Mouse (Mus musculus) midbrain, embryonic 12.5 days (tissue): Measurements from ENCODE around the gene Ctsll3. TPM values are rescaled to one million over a fixed set of nuclear protein-coding genes. Genes with fewer than 3 reads are reported as not detected.

Source experiments
- ATAC-seq: fragments of 200-750 bp; cut with Nextera tagmentation; 2 replicates; pipeline ENCODE4 v1.8.0; 2017; ENCODE audit warnings: low read depth, moderate TSS enrichment, moderate library complexity; ENCODE audit not compliant: low FRiP score
- H3K27ac ChIP-seq: fragments of 300-500 bp; sonication (generic); replicated peaks from 2 replicates; pipeline ENCODE4 v1.5.1; 2016; ENCODE audit warnings: mild to moderate bottlenecking
- H3K27me3 ChIP-seq: fragments of 300-500 bp; sonication (generic); 2 replicates; pipeline ENCODE4 v1.6.1; 2016; ENCODE audit warnings: mild to moderate bottlenecking
- H3K36me3 ChIP-seq: fragments of 300-500 bp; sonication (generic); 2 replicates; pipeline ENCODE4 v1.6.1; 2016
- H3K4me1 ChIP-seq: fragments of 300-500 bp; sonication (generic); 2 replicates; pipeline ENCODE4 v1.6.1; 2016
- H3K4me2 ChIP-seq: fragments of 300-500 bp; sonication (generic); replicated peaks from 2 replicates; pipeline ENCODE4 v1.6.1; 2016; ENCODE audit warnings: mild to moderate bottlenecking, moderate library complexity
- H3K4me3 ChIP-seq: fragments of 300-500 bp; sonication (generic); 2 replicates; pipeline ENCODE4 v1.5.1; 2016; ENCODE audit warnings: mild to moderate bottlenecking
- H3K9ac ChIP-seq: fragments of 300-500 bp; sonication (generic); replicated peaks from 2 replicates; pipeline ENCODE4 v1.6.1; 2016; ENCODE audit warnings: mild to moderate bottlenecking, moderate library complexity
- H3K9me3 ChIP-seq: fragments of 300-500 bp; sonication (generic); 2 replicates; pipeline ENCODE4 v1.6.1; 2016; ENCODE audit warnings: mild to moderate bottlenecking
- WGBS: fragments of 180-500 bp; shearing (Covaris S2); methylation state at CpG from one replicate; pipeline ENCODE4 v1.1.7; 2016; 5-methylcytosine and 5-hydroxymethylcytosine counted together
- polyA plus RNA-seq: library from polyadenylated mRNA; unstranded; fragments of >200 nt; fragmentation: Nextera tagmentation; extraction: Ambion mirVana; gene quantifications from 2 replicates; pipeline ENCODE4 v1.2.1, GENCODE M21; 2016

Ctsll3 gene
- polyA plus RNA-seq, 1 experiment from 2014 or later, result not detected

DNA sequence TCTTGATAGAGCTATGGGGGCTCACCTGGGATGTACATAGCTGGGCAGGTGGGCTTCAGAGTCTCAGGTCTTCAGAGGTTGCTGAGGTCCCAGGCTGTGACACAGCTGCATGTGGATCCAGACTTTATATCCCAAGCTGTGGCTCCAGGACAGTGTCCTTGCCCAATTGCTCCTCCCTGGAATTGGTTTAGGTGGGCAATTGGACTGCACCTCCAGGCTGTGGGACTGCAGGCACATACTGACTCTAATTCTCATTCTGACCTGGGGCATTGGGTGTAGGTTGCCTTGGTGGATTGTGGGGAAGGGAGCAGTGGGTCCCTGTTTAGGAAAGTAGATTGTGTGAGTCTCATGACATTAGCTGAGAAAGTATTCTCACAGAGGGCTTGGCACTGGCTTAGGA is 16.4 kb downstream of the Ctsll3 start, which contains the start of gene BC051665:
TSS of gene BC051665 (minus strand) at position 101 of the 400 bp plus-strand sequence.
- no peaks in the 10 kb centered on the region for H3K4me1 ChIP-seq
- H3K27me3 ChIP-seq, result no peaks in the 10 kb centered on the region
- H3K9ac ChIP-seq, result no peak within 1 kb of the TSS
- no peak within 1 kb of the TSS for H3K4me3 ChIP-seq
- H3K9me3 ChIP-seq, result no peaks in the 10 kb centered on the region
- H3K4me2 ChIP-seq, result no peak within 1 kb of the TSS
- no peaks in the 10 kb centered on the region for H3K36me3 ChIP-seq
- no peak within 1 kb of the TSS for H3K27ac ChIP-seq
- ATAC-seq, result no peak

DNA sequence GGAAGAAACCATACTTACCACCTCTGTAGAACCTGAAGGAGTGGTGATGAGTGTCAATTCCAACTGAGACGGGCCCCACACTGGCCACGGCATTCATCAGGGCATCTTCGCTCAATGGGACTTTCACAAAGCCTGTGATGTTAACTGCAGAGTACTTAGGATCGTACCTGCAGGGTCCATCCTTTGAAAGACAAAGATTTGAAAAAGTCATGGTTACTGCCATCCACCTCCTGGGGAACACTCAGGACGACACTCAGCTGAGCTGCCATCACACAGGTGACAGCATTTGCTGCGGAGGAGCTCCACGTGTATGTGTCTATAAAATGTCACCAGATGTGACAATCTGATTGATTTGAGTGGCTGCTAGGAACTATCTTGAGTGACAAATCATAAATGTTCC is 19.3 kb downstream of the Ctsll3 start:
- Histone ChIP-seq H3K4me1 (no peaks in the 10 kb centered on the region), H3K9me3 (no peaks in the 10 kb centered on the region), H3K27ac (no peak overlapping the region), H3K36me3 (no peaks in the 10 kb centered on the region), H3K9ac (no peak overlapping the region), H3K4me2 (no peak overlapping the region), H3K27me3 (no peaks in the 10 kb centered on the region), H3K4me3 (no peak overlapping the region)
- WGBS, result 88% methylated on average over 7 of the region's 7 CpGs
- no peak for ATAC-seq

DNA sequence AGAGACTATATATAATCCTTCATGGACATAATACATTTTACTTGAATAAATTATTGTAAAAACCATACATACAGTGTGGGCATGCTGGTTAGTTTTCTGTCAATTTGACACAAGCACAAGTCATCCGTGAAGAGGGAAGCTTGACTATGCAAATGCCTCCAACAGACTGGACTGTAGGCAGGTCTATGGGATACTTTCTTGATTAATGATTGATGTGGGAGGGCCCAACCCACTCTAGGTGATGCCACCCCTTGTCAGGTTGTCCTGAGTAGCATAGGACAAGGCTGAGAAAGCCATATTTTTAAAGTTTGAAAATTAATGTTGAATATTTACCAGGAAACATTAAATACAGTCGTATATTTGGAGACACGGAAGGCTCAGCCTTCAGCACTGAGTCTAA is 22.1 kb downstream of the Ctsll3 start:
- WGBS, result 93% methylated on average over 3 of the region's 3 CpGs
- Histone ChIP-seq H3K27ac (no peak overlapping the region), H3K36me3 (no peaks in the 10 kb centered on the region), H3K4me2 (no peak overlapping the region), H3K9ac (no peak overlapping the region), H3K4me1 (no peaks in the 10 kb centered on the region), H3K4me3 (no peak overlapping the region), H3K27me3 (no peaks in the 10 kb centered on the region), H3K9me3 (no peaks in the 10 kb centered on the region)
- ATAC-seq, result no peak

DNA sequence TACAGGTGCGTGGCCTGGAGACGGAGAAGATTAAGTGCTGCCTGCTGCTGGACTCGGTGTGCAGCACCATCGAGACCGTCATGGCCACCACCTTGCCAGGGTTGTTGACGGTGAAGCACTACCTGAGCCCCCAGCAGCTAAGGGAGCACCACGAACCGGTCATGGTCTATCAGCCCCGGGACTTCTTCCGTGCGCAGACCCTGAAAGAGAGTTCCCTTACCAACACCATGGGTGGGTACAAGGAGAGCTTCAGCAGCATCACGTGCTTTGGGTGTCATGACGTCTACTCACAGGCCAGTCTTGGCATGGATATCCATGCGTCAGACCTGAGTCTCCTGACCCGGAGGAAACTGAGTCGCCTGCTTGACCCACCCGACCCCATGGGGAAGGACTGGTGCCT is 41.5 kb downstream of the Ctsll3 start:
- Histone ChIP-seq H3K36me3 (peaks cover 37% of the 10 kb centered on the region), H3K27me3 (no peaks in the 10 kb centered on the region)

DNA sequence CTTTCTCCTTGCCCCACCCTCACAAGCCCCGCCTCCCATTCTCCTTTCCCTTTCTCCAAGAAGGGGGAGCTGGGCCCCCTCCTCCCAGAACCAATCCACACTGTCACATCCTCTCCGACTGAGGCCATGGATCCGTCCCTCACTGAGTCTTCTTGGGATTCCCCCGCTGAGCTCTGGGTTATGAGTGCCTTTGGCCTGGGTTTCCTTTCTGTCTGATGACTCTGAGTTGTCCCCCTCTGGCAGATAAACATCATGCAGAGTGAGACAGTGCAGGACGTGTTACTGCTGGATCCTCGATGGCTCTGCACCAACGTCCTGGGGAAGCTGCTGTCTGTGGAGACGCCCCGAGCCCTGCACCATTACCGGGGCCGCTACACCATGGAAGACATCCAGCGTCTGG is 42.3 kb downstream of the Ctsll3 start:
- WGBS, result 95% methylated on average over 12 of the region's 12 CpGs
- Histone ChIP-seq H3K4me1 (no peaks in the 10 kb centered on the region), H3K27me3 (no peaks in the 10 kb centered on the region), H3K27ac (no peak overlapping the region), H3K9me3 (no peaks in the 10 kb centered on the region), H3K36me3 (peaks cover 37% of the 10 kb centered on the region), H3K4me2 (no peak overlapping the region), H3K4me3 (no peak overlapping the region), H3K9ac (no peak overlapping the region)
- ATAC-seq, result 0 out of 2 replicates have a peak, but pooled peaks have one; percentile 19

More for the DNA sequence above, 41.5 kb downstream of the Ctsll3 start:
- WGBS, result 95% methylated on average over 17 of the region's 17 CpGs
- Histone ChIP-seq H3K4me3 (no peak overlapping the region), H3K4me1 (no peaks in the 10 kb centered on the region), H3K4me2 (no peak overlapping the region), H3K27ac (no peak overlapping the region), H3K9ac (no peak overlapping the region), H3K9me3 (no peaks in the 10 kb centered on the region)
- ATAC-seq, result no peak

DNA sequence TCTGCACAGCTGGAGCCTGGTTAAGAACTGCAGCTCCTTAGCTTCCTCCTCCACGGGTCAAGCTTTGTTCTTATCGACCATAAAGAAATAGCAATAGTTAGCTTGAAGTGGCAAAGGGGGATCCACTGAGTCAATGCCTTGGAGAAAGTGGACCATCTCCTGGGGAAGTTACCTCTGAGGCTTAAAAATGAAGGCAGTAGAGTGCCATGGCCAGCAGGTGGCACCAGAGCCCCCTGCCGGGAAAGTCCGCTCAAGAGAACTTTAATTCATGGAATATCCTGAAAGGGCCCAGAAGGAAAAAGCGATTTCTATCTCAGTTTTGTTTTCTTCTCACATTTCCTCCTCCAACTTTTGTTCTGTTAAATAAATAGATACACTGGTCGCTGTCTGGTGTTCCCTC is 43.5 kb downstream of the Ctsll3 start:
- H3K27ac ChIP-seq, result no peak overlapping the region
- WGBS, result 43% methylated on average over 6 of the region's 6 CpGs
- H3K4me2 ChIP-seq, result no peak overlapping the region
- H3K4me3 ChIP-seq, result no peak overlapping the region
- no peaks in the 10 kb centered on the region for H3K27me3 ChIP-seq
- no peak for ATAC-seq
- no peaks in the 10 kb centered on the region for H3K9me3 ChIP-seq
- no peaks in the 10 kb centered on the region for H3K4me1 ChIP-seq
- no peak overlapping the region for H3K9ac ChIP-seq
- peaks cover 43% of the 10 kb centered on the region for H3K36me3 ChIP-seq

DNA sequence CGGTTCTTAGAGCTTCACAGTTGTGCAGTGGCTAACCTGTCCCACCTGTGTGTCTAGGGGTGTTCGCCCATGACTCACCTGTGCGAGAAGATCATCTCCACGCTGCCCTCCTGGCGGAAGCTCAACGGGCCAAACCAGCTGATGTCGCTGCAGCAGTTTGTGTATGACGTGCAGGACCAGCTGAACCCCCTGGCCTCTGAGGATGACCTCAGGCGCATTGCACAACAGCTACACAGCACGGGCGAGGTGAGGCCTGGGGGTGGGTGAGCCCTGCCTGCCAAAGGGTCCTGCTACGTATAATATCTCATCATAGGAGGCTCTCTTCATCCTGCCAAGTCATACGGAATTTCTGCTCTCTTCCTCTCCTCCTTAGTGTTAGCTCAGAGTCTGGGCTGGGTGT is 45.4 kb downstream of the Ctsll3 start:
- Histone ChIP-seq H3K9ac (no peak overlapping the region), H3K27ac (no peak overlapping the region)
- WGBS, result 91% methylated on average over 13 of the region's 13 CpGs

DNA sequence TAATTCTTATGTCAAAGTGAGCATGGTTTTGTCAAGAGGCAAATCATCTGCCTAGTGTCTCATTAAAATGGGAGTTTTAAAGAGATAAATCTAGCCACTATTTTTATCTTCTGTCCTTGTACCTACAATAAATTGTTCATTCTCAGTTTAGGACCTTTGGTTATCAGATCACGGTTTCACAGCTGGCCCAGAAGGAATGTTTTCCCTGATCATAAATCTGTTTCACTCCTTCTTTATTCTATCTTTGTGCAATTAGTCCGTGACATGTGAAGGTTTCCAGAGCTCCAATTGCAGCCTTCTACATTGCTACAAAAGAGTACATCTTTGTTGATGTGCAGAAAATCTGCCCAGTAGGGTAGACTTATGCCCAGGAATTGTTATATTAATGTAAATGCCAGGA is 47.4 kb downstream of the Ctsll3 start:
- Histone ChIP-seq H3K27me3 (no peaks in the 10 kb centered on the region), H3K4me3 (no peak overlapping the region), H3K4me2 (no peak overlapping the region), H3K36me3 (peaks cover 52% of the 10 kb centered on the region), H3K4me1 (no peaks in the 10 kb centered on the region), H3K9ac (no peak overlapping the region), H3K27ac (no peak overlapping the region), H3K9me3 (no peaks in the 10 kb centered on the region)
- ATAC-seq, result no peak
- 89% methylated on average over 2 of the region's 2 CpGs for WGBS

More for the DNA sequence above, 45.4 kb downstream of the Ctsll3 start:
- Histone ChIP-seq H3K9me3 (no peaks in the 10 kb centered on the region), H3K4me2 (no peak overlapping the region), H3K27me3 (no peaks in the 10 kb centered on the region), H3K36me3 (peaks cover 49% of the 10 kb centered on the region), H3K4me1 (no peaks in the 10 kb centered on the region), H3K4me3 (no peak overlapping the region)
- ATAC-seq, result no peak

DNA sequence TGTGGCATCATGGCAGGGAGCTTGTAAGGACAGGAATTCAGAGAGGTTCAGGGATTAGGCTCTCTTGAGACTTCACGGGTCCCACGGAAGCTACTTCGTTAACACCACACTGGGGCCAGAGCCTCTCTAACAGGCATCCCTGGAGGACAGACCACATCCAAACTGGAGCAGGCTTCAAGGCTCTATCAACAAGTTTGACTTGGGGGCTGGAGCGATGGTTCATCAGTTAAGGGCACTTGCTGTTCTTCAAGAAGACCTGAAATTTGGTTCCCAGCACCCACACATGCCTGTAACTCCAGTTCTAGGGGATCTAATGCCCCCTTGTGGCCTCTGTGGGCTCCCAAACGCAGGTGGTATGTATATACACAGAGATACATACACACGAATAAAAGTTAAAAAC is 49.4 kb downstream of the Ctsll3 start:
- Histone ChIP-seq H3K4me3 (no peak overlapping the region), H3K27me3 (no peaks in the 10 kb centered on the region), H3K27ac (no peak overlapping the region), H3K36me3 (peaks cover 71% of the 10 kb centered on the region), H3K4me1 (no peaks in the 10 kb centered on the region), H3K4me2 (no peak overlapping the region), H3K9me3 (no peaks in the 10 kb centered on the region), H3K9ac (no peak overlapping the region)
- ATAC-seq, result no peak
- 96% methylated on average over 6 of the region's 6 CpGs for WGBS

DNA sequence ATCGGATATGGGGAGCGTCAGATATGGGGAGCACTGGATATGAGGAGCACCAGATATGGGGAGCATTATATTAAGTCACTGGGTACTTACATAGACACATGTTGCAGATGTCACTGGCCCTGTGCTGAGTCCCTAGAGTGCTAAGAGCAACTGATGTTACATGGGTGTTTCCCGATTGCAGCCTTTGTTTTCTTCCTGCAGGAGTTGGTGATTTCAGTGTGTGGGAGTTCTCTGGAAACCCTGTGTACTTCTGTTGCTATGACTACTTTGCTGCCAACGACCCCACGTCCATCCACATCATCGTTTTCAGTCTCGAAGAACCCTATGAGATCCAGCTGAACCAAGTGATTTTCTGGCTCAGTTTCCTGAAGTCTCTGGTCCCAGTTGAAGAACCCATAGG is 51.7 kb downstream of the Ctsll3 start:
- H3K9ac ChIP-seq, result no peak overlapping the region
- H3K4me3 ChIP-seq, result no peak overlapping the region
- H3K27me3 ChIP-seq, result no peaks in the 10 kb centered on the region
- no peak overlapping the region for H3K4me2 ChIP-seq
- no peak for ATAC-seq
- 96% methylated on average over 7 of the region's 7 CpGs for WGBS
- H3K9me3 ChIP-seq, result no peaks in the 10 kb centered on the region
- H3K27ac ChIP-seq, result no peak overlapping the region
- peaks cover 67% of the 10 kb centered on the region for H3K36me3 ChIP-seq
- no peaks in the 10 kb centered on the region for H3K4me1 ChIP-seq

DNA sequence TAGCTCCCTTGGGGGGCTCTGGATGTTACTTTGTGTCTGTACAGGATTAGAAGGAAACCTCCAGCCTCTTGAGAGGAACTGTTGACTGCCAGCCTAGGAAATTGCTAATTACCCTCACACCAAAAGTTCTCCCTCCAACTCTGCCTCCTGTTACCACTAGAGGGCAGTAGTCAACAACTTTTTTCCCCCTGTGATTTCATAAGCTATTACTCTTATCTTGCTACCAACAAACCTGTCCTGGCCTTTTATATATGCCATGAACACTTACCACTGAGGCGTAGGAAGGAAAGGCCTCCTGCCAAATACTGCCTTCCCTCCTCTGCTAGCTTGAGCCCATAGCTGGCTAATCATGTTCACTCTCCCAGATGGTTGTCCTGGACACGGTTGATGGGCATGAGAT is 54.1 kb downstream of the Ctsll3 start:
- Histone ChIP-seq H3K4me1 (peaks cover 4% of the 10 kb centered on the region), H3K4me3 (no peak overlapping the region), H3K9me3 (no peaks in the 10 kb centered on the region), H3K27me3 (no peaks in the 10 kb centered on the region), H3K36me3 (peaks cover 55% of the 10 kb centered on the region), H3K9ac (no peak overlapping the region), H3K27ac (no peak overlapping the region), H3K4me2 (no peak overlapping the region)
- WGBS, result 93% methylated on average over 2 of the region's 2 CpGs
- no peak for ATAC-seq
